Mouse (Mus musculus): ENCODE results near the gene Gatad2b.
"Not testable (repeated sequence)": the region's sequence is repeated elsewhere in the genome, so short reads cannot be mapped to it uniquely, and the experiment has no call there.

Gatad2b gene

GRCm38 (mm10) chr3:90313367-90313766, 20.4 kb downstream of the Gatad2b start:
- DNase-seq (ENCODE audit: low spot score), result no peak

- DNase-seq (ENCODE audit: low spot score), result no peak
Observed at GRCm38 (mm10) chr3:90314241-90314640, 21.3 kb downstream of the Gatad2b start.

GRCm38 (mm10) chr3:90322289-90322688, 29.3 kb downstream of the Gatad2b start:
- DNase-seq (ENCODE audit: low spot score), result no peak

GRCm38 (mm10) chr3:90323119-90323518, 30.1 kb downstream of the Gatad2b start:
- DNase-seq (ENCODE audit: low spot score), result peak; percentile 33

GRCm38 (mm10) chr3:90332485-90332884, 39.5 kb downstream of the Gatad2b start:
- DNase-seq (ENCODE audit: low spot score), result no peak

GRCm38 (mm10) chr3:90335517-90335916, 42.5 kb downstream of the Gatad2b start:
- DNase-seq (ENCODE audit: low spot score), result no peak

GRCm38 (mm10) chr3:90338190-90338589, 45.2 kb downstream of the Gatad2b start:
- DNase-seq (ENCODE audit: low spot score), result no peak

- DNase-seq (ENCODE audit: low spot score), result no peak
Observed at GRCm38 (mm10) chr3:90340177-90340576, 47.2 kb downstream of the Gatad2b start.

- DNase-seq (ENCODE audit: low spot score), result not testable (repeated sequence)
Observed at GRCm38 (mm10) chr3:90342853-90343252, 49.9 kb downstream of the Gatad2b start.

- no peak for DNase-seq (ENCODE audit: low spot score)
Observed at GRCm38 (mm10) chr3:90347847-90348246, 54.9 kb downstream of the Gatad2b start.

- no peak for DNase-seq (ENCODE audit: low spot score)
Observed at GRCm38 (mm10) chr3:90357959-90358358, 65.0 kb downstream of the Gatad2b start.

- no peak for DNase-seq (ENCODE audit: low spot score)
Observed at GRCm38 (mm10) chr3:90359230-90359629, 66.3 kb downstream of the Gatad2b start.

- no peak for DNase-seq (ENCODE audit: low spot score)
Observed at GRCm38 (mm10) chr3:90361476-90361875, 68.5 kb downstream of the Gatad2b start.

GRCm38 (mm10) chr3:90362346-90362745, 69.4 kb downstream of the Gatad2b start:
- no peak for DNase-seq (ENCODE audit: low spot score)

GRCm38 (mm10) chr3:90367001-90367632, 74.1 kb downstream of the Gatad2b start:
- DNase-seq (ENCODE audit: low spot score), result no peak

GRCm38 (mm10) chr3:90369041-90369440, 76.1 kb downstream of the Gatad2b start:
- DNase-seq (ENCODE audit: low spot score), result no peak

GRCm38 (mm10) chr3:90371857-90372256, 78.9 kb downstream of the Gatad2b start:
- DNase-seq (ENCODE audit: low spot score), result no peak

GRCm38 (mm10) chr3:90372817-90373216, 79.8 kb downstream of the Gatad2b start:
- no peak for DNase-seq (ENCODE audit: low spot score)

GRCm38 (mm10) chr3:90373432-90374028, 80.6 kb downstream of the Gatad2b start:
- peak; percentile 65 for DNase-seq (ENCODE audit: low spot score)

GRCm38 (mm10) chr3:90374368-90374767, 81.4 kb downstream of the Gatad2b start:
- DNase-seq (ENCODE audit: low spot score), result no peak

GRCm38 (mm10) chr3:90375562-90376246, 82.7 kb downstream of the Gatad2b start:
- DNase-seq (ENCODE audit: low spot score), result no peak

GRCm38 (mm10) chr3:90376247-90376585, 83.2 kb downstream of the Gatad2b start:
- DNase-seq (ENCODE audit: low spot score), result no peak

- DNase-seq (ENCODE audit: low spot score), result no peak
Observed at GRCm38 (mm10) chr3:90378496-90378895, 85.5 kb downstream of the Gatad2b start.

All from ovary, postnatal 10 days (tissue).